Mouse (Mus musculus) brain, embryonic 14.5 days (tissue): ENCODE results near the gene Marcksl1. TPM values are rescaled to one million over a fixed set of nuclear protein-coding genes. Genes with fewer than 3 reads are reported as not detected.

ENCODE experiments used
- DNase-seq: peaks from one replicate; pipeline ENCODE4 v3.0.0-alpha.2; 2011; ENCODE audit warnings: low read depth
- CTCF ChIP-seq: fragments of 200-500 bp; IDR thresholded peaks from 2 replicates; pipeline ENCODE4 v1.5.1; 2012; ENCODE audit warnings: inconsistent platforms, mild to moderate bottlenecking, moderate library complexity, borderline replicate concordance; ENCODE audit not compliant: insufficient read depth, insufficient read length; ENCODE audit errors: extremely low read depth
- POLR2A ChIP-seq: fragments of 200-500 bp; IDR thresholded peaks from 2 replicates; pipeline ENCODE4 v1.6.1; 2012; ENCODE audit warnings: mild to moderate bottlenecking, inconsistent platforms, borderline replicate concordance; ENCODE audit not compliant: poor library complexity, insufficient read depth, insufficient read length, severe bottlenecking; ENCODE audit errors: extremely low read depth
- polyA plus RNA-seq: library from polyadenylated mRNA; depleted of rRNA; stranded (reverse); fragments of >200 nt; gene quantifications from 2 replicates; pipeline ENCODE4 v1.2.3, GENCODE M21; 2012; rRNA removed

Marcksl1 gene
- polyA plus RNA-seq, 1 experiment = 1,750 TPM

DNA sequence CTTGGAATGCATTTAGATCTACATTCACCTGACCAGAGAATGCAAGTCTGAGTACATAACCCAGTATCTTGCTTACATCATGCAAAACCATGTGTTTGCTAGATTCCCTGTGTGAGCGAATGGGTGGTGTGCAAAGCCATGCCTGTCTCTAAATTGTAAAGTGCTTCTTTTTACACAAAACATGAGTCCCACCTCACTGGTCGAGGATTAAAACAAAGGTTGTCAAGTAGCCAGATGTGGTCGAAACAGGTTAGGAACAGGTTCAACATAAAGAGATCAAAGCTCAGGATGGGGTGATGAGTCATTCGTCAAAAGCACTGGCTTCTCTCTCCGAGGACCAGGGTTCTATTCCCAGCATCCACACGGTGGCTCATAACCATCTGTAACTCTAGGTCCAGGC lies 51.8 kb downstream of the Marcksl1 start:
- no peak for DNase-seq

More for the DNA sequence above, 51.8 kb downstream of the Marcksl1 start:
- no peak for TF ChIP-seq POLR2A
- no peak for TF ChIP-seq CTCF

Other genes starting within 250 kb of the Marcksl1 start
- gene Sync, start 226.0 kb upstream of the Marcksl1 start, polyA plus RNA-seq = 0.44 and 1.1 TPM in 2 replicates
- gene Rbbp4, start 178.2 kb upstream of the Marcksl1 start, polyA plus RNA-seq = 115 and 121 TPM in 2 replicates
- gene Zbtb8os, start 177.9 kb upstream of the Marcksl1 start, polyA plus RNA-seq = 17.9 and 23.8 TPM in 2 replicates
- 19.5 and 23.1 TPM in 2 replicates for gene Zbtb8a, start 135.5 kb upstream of the Marcksl1 start, polyA plus RNA-seq
- 5.6 and 10.2 TPM in 2 replicates for gene Zbtb8b, start 72.7 kb upstream of the Marcksl1 start, polyA plus RNA-seq
- 17.5 and 29.2 TPM in 2 replicates for gene Bsdc1, start 52.0 kb upstream of the Marcksl1 start, polyA plus RNA-seq
- gene Tssk3, start 22.6 kb upstream of the Marcksl1 start, polyA plus RNA-seq = 0.14 and 0.18 TPM in 2 replicates
- 0.18 and 0.26 TPM in 2 replicates for gene Fam229a, start 22.4 kb upstream of the Marcksl1 start, polyA plus RNA-seq
- 110 and 142 TPM in 2 replicates for gene Hdac1, start 29.1 kb downstream of the Marcksl1 start, polyA plus RNA-seq
- gene Lck, start 60.1 kb downstream of the Marcksl1 start, polyA plus RNA-seq = 9.0 and 9.9 TPM in 2 replicates
- 0.63 and 0.82 TPM in 2 replicates for gene Fam167b, start 65.0 kb downstream of the Marcksl1 start, polyA plus RNA-seq
- 297 and 390 TPM in 2 replicates for gene Eif3i, start 87.1 kb downstream of the Marcksl1 start, polyA plus RNA-seq
- 156 and 169 TPM in 2 replicates for gene Tmem234, start 87.1 kb downstream of the Marcksl1 start, polyA plus RNA-seq
- gene Dcdc2b, start 100.7 kb downstream of the Marcksl1 start, polyA plus RNA-seq = 4.5 and 7.4 TPM in 2 replicates
- gene Iqcc, start 105.5 kb downstream of the Marcksl1 start, polyA plus RNA-seq = 32.3 and 38.9 TPM in 2 replicates
- 108 and 116 TPM in 2 replicates for gene Ccdc28b, start 110.4 kb downstream of the Marcksl1 start, polyA plus RNA-seq
- 55.6 and 57.8 TPM in 2 replicates for gene Txlna, start 127.5 kb downstream of the Marcksl1 start, polyA plus RNA-seq
- 39.8 and 41.7 TPM in 2 replicates for gene Kpna6, start 159.2 kb downstream of the Marcksl1 start, polyA plus RNA-seq
- gene Tmem39b, start 183.3 kb downstream of the Marcksl1 start, polyA plus RNA-seq = 63.6 and 81.2 TPM in 2 replicates
- 68.2 and 117 TPM in 2 replicates for gene Khdrbs1, start 228.7 kb downstream of the Marcksl1 start, polyA plus RNA-seq